Mouse (Mus musculus) A20 (cell line): ENCODE data around the gene Prkce.

Experiments used
- DNase-seq: peaks from one replicate; pipeline ENCODE4 v3.0.0-alpha.2; 2011; ENCODE audit warnings: low read depth, low spot score

Prkce gene

GRCm38 (mm10) chr17:86261067-86261466 lies 93.5 kb downstream of the Prkce start:
- no peak for DNase-seq

- no peak for DNase-seq
Measured at GRCm38 (mm10) chr17:86263985-86264649, 96.5 kb downstream of the Prkce start.

GRCm38 (mm10) chr17:86266051-86266450 lies 98.5 kb downstream of the Prkce start:
- DNase-seq, result no peak

GRCm38 (mm10) chr17:86267126-86267760 lies 99.7 kb downstream of the Prkce start:
- DNase-seq, result peak; percentile 11

GRCm38 (mm10) chr17:86269639-86270038 lies 102.1 kb downstream of the Prkce start:
- DNase-seq, result no peak

- no peak for DNase-seq
Measured at GRCm38 (mm10) chr17:86270523-86270922, 102.9 kb downstream of the Prkce start.

GRCm38 (mm10) chr17:86271277-86271676 lies 103.7 kb downstream of the Prkce start:
- DNase-seq, result no peak

- no peak for DNase-seq
Measured at GRCm38 (mm10) chr17:86272961-86273360, 105.4 kb downstream of the Prkce start.

- no peak for DNase-seq
Measured at GRCm38 (mm10) chr17:86273566-86274349, 106.2 kb downstream of the Prkce start.

GRCm38 (mm10) chr17:86274350-86274744 lies 106.8 kb downstream of the Prkce start:
- no peak for DNase-seq

GRCm38 (mm10) chr17:86276381-86276780 lies 108.8 kb downstream of the Prkce start:
- DNase-seq, result no peak

GRCm38 (mm10) chr17:86277032-86277798 lies 109.6 kb downstream of the Prkce start:
- DNase-seq, result no peak

- DNase-seq, result no peak
Measured at GRCm38 (mm10) chr17:86277999-86278526, 110.5 kb downstream of the Prkce start.

GRCm38 (mm10) chr17:86279751-86280150 lies 112.2 kb downstream of the Prkce start:
- DNase-seq, result no peak

GRCm38 (mm10) chr17:86283741-86284140 lies 116.2 kb downstream of the Prkce start:
- DNase-seq, result no peak

GRCm38 (mm10) chr17:86285058-86285457 lies 117.5 kb downstream of the Prkce start:
- DNase-seq, result no peak

GRCm38 (mm10) chr17:86286747-86287271 lies 119.2 kb downstream of the Prkce start:
- no peak for DNase-seq

- no peak for DNase-seq
Measured at GRCm38 (mm10) chr17:86292711-86293110, 125.1 kb downstream of the Prkce start.

- DNase-seq, result peak; percentile 77
Measured at GRCm38 (mm10) chr17:86293247-86293744, 125.7 kb downstream of the Prkce start.

GRCm38 (mm10) chr17:86299576-86299975 lies 132.0 kb downstream of the Prkce start:
- peak; percentile 72 for DNase-seq
